8 mouse cellular contexts compared by ENCODE assay signal in genomic region chr9:59484760-59485159, GRCm38 (mm10). TPM values are rescaled to one million over a fixed set of nuclear protein-coding genes. Genes with fewer than 3 reads are reported as not detected.
DNase-seq lines count a peak whose midpoint lies in the region; ATAC-seq and TF ChIP-seq lines count a peak whose summit lies in the region.

No protein-coding gene starts in this region.

- DNase-seq in adrenal gland, postnatal 36 days = peak; percentile 12 to 14
- DNase-seq in adrenal gland, adult 18-20 months (ENCODE audit: low spot score in 2 of 2) = no peak
- no peak for DNase-seq in thymus, adult 2 months
- DNase-seq in thymus, adult 18-20 months = no peak
- no peak for DNase-seq in limb, embryonic 14.5 days (ENCODE audit: low spot score)
- no peak for DNase-seq in right cerebral cortex, adult 18-20 months
- DNase-seq in left cerebral cortex, postnatal 25 days (ENCODE audit: low spot score in 2 of 2) = no peak
- no peak for DNase-seq in cerebellum, adult 11 months

- no peak for ATAC-seq in limb, embryonic 14.5 days (ENCODE audit: low FRiP score, low read depth)

- TF ChIP-seq CTCF in thymus, adult 2 months (IDR thresholded peaks at IDR 0.05; ENCODE audit: borderline replicate concordance, control insufficient read depth, extremely low read depth, insufficient read depth, low read length, poor library complexity) = no peak

- intact Hi-C loops in left cerebral cortex, postnatal 25 days (cut with DNase I) = loop anchor here (5.0 to 10.0 kb wide), 4 partner anchors 53 to 192 kb away; partner anchors contain the start of genes Adpgk, Bbs4, Celf6 and Hexa

- 3% methylated on average over 7 of the region's 7 CpGs for WGBS in thymus, adult 2 months
- 17% methylated on average over 7 of the region's 7 CpGs for WGBS in limb, embryonic 14.5 days

- H3K4me3 ChIP-seq in thymus, adult 2 months (ENCODE audit: control insufficient read depth, insufficient read depth, low read length) = peak overlapping the region; percentile 12; the same call in 1 of the 2 replicates
- H3K4me3 ChIP-seq in limb, embryonic 14.5 days (replicated peaks; ENCODE audit: low read length) = peak overlapping the region; percentile 97

- H3K27ac ChIP-seq in thymus, adult 2 months (ENCODE audit: control insufficient read depth, insufficient read depth, low read length) = no peak overlapping the region
- no peak overlapping the region for H3K27ac ChIP-seq in limb, embryonic 14.5 days (replicated peaks; ENCODE audit: low read depth, low read length)

- no peaks in the 10 kb centered on the region for H3K27me3 ChIP-seq in thymus, adult 2 months (ENCODE audit: control insufficient read depth, insufficient read depth, low read length)
- no peaks in the 10 kb centered on the region for H3K27me3 ChIP-seq in limb, embryonic 14.5 days (ENCODE audit: control insufficient read depth, insufficient read depth, low read length)

- peak overlapping the region; percentile 98 for H3K9ac ChIP-seq in limb, embryonic 14.5 days (ENCODE audit: low read depth, low read length, severe bottlenecking)

- H3K4me1 ChIP-seq in thymus, adult 2 months (replicated peaks; ENCODE audit: control insufficient read depth, insufficient read depth, low read length) = peaks cover 2% of the 10 kb centered on the region; the same call in 1 of the 2 replicates
- peaks cover 6% of the 10 kb centered on the region; the same call in 1 of the 2 replicates for H3K4me1 ChIP-seq in limb, embryonic 14.5 days (ENCODE audit: control insufficient read depth, insufficient read depth, low read length)

- no peaks in the 10 kb centered on the region for H3K9me3 ChIP-seq in limb, embryonic 14.5 days (ENCODE audit: control insufficient read depth, low read length)

- no peak for TF ChIP-seq POLR2A in thymus, adult 2 months (IDR thresholded peaks at IDR 0.05; ENCODE audit: control insufficient read depth, extremely low read depth, insufficient read depth, low read length, poor library complexity)
- no peak for TF ChIP-seq POLR2A in limb, embryonic 14.5 days (IDR thresholded peaks at IDR 0.05; ENCODE audit: borderline replicate concordance, extremely low read depth, insufficient read depth, insufficient read length)

- H3K36me3 ChIP-seq in thymus, adult 2 months (ENCODE audit: control insufficient read depth, insufficient read depth, low read length) = no peaks in the 10 kb centered on the region
- 0 out of 2 replicates have a peak, but pooled peaks cover 4% of the 10 kb centered on the region for H3K36me3 ChIP-seq in limb, embryonic 14.5 days (ENCODE audit: control insufficient read depth, insufficient read depth, low read length)

- peak overlapping the region; percentile 89 for H3K4me2 ChIP-seq in limb, embryonic 14.5 days (replicated peaks; ENCODE audit: low read depth, low read length, severe bottlenecking)

RNA-seq across cellular contexts. Expression of gene Arih1, which starts 1.7 kb away (rescaled TPM):
- total RNA-seq in adrenal gland, postnatal 36 days (2021) = 100 to 1,000 TPM; 122 to 130 TPM
- total RNA-seq in adrenal gland, adult 18-20 months (2021) = 100 to 1,000 TPM; 113 to 143 TPM
- 32.7 and 34.1 TPM in 2 replicates for polyA plus RNA-seq in thymus, adult 2 months (2012; rRNA removed)
- 46.8 and 48.6 TPM in 2 replicates for polyA plus RNA-seq in limb, embryonic 14.5 days (2012; rRNA removed)
- polyA plus RNA-seq in limb, embryonic 14.5 days (2014; fragmentation: Nextera tagmentation; extraction: Ambion mirVana) = 16.8 and 21.6 TPM in 2 replicates
- total RNA-seq in left cerebral cortex, postnatal 25 days (2021) = 100 to 1,000 TPM; 113 to 119 TPM

RNA-seq across cellular contexts. Expression of gene Hexa, which starts 54.6 kb away (rescaled TPM):
- 100 to 1,000 TPM; 111 to 147 TPM for total RNA-seq in adrenal gland, postnatal 36 days (2021)
- total RNA-seq in adrenal gland, adult 18-20 months (2021) = 100 to 1,000 TPM; 110 to 154 TPM
- 65.4 and 83.0 TPM in 2 replicates for polyA plus RNA-seq in thymus, adult 2 months (2012; rRNA removed)
- polyA plus RNA-seq in limb, embryonic 14.5 days (2012; rRNA removed) = 82.0 and 110 TPM in 2 replicates
- polyA plus RNA-seq in limb, embryonic 14.5 days (2014; fragmentation: Nextera tagmentation; extraction: Ambion mirVana) = 94.9 and 109 TPM in 2 replicates
- total RNA-seq in left cerebral cortex, postnatal 25 days (2021) = 10 to 100 TPM; 49.4 to 49.5 TPM

RNA-seq across cellular contexts. Expression of gene Tmem202, which starts 54.9 kb away (rescaled TPM):
- 1 to 10 TPM; 3.6 to 4.1 TPM for total RNA-seq in adrenal gland, postnatal 36 days (2021)
- total RNA-seq in adrenal gland, adult 18-20 months (2021) = 1 to 10 TPM; 2.9 to 3.1 TPM
- polyA plus RNA-seq in thymus, adult 2 months (2012; rRNA removed) = 0.23 and 0.35 TPM in 2 replicates
- 0.10 TPM in 2 replicates for polyA plus RNA-seq in limb, embryonic 14.5 days (2012; rRNA removed)
- not detected in 2 replicates for polyA plus RNA-seq in limb, embryonic 14.5 days (2014; fragmentation: Nextera tagmentation; extraction: Ambion mirVana)
- 1 to 10 TPM; 3.9 to 4.4 TPM for total RNA-seq in left cerebral cortex, postnatal 25 days (2021)

Comparison
In these comparisons a context has a peak if more than half of its experiments do, and no peak if none do; other contexts are left out.
1. DNase-seq: peak in adrenal gland, postnatal 36 days (2 of 2); none in adrenal gland, adult 18-20 months (0 of 2), thymus, adult 2 months (single experiment), thymus, adult 18-20 months (0 of 2), limb, embryonic 14.5 days (single experiment), right cerebral cortex, adult 18-20 months (single experiment), left cerebral cortex, postnatal 25 days (0 of 2) and cerebellum, adult 11 months (single experiment).